Mouse (Mus musculus) spleen, adult 2 months (tissue): ENCODE data around the gene Als2cr12.

ENCODE experiments used
- CTCF ChIP-seq: fragments of 200-500 bp; IDR thresholded peaks from 2 replicates; pipeline ENCODE4 v1.5.1; 2011; ENCODE audit warnings: mild to moderate bottlenecking, inconsistent platforms; ENCODE audit not compliant: insufficient read depth, insufficient read length, insufficient replicate concordance; ENCODE audit errors: extremely low read depth
- POLR2A ChIP-seq: fragments of 200-500 bp; IDR thresholded peaks from 2 replicates; pipeline ENCODE4 v1.6.1; 2011; ENCODE audit warnings: low read depth, low read length, inconsistent platforms

GRCm38 (mm10) chr1:58616176-58616575, 79.6 kb downstream of the Als2cr12 start:
- TF ChIP-seq CTCF = no peak
- TF ChIP-seq POLR2A = no peak
